Mouse (Mus musculus) sigmoid colon, adult 10 weeks (tissue): ENCODE results near the gene Gm20834. TPM values are rescaled to one million over a fixed set of nuclear protein-coding genes. Genes with fewer than 3 reads are reported as not detected.

Source experiments
- polyA plus RNA-seq: library from polyadenylated mRNA; stranded (reverse); fragments of 350-450 nt; fragmentation: Illumina TruSeq; extraction: RNeasy Lipid Tissue Mini Kit (QIAGEN cat#74804); gene quantifications from one replicate; pipeline ENCODE4 v1.2.3, GENCODE M21; 2014; ENCODE audit warnings: low read depth, low replicate concordance

Gene Gm20834
- not detected for polyA plus RNA-seq

GRCm38 (mm10) chrY:10324489-10324888, at the start of gene Gm20834:
Gene Gm20834 (minus strand): TSS chrY:10324589.

Other genes starting within 250 kb of the Gm20834 start
- not detected for gene Gm21310, start 177.4 kb downstream of the Gm20834 start, polyA plus RNA-seq
- not detected for gene Gm28510, start 88.1 kb upstream of the Gm20834 start, polyA plus RNA-seq
- gene Gm20737, start 211.5 kb upstream of the Gm20834 start, polyA plus RNA-seq, result not detected
- not detected for gene Gm21775, start 228.9 kb upstream of the Gm20834 start, polyA plus RNA-seq